Mouse (Mus musculus) spleen, postnatal 10 days (tissue): ENCODE measurements around the gene Nr3c2.

Source experiments
- DNase-seq, 2 experiments: peaks; one replicate each; pipeline ENCODE4 v3.0.0; 2021 to 2022; ENCODE audit warnings: low spot score in 2 of 2

Nr3c2 gene

GRCm38 (mm10) chr8:77055492-77056021 is 156.3 kb downstream of the Nr3c2 start:
- DNase-seq: no peak

DNA sequence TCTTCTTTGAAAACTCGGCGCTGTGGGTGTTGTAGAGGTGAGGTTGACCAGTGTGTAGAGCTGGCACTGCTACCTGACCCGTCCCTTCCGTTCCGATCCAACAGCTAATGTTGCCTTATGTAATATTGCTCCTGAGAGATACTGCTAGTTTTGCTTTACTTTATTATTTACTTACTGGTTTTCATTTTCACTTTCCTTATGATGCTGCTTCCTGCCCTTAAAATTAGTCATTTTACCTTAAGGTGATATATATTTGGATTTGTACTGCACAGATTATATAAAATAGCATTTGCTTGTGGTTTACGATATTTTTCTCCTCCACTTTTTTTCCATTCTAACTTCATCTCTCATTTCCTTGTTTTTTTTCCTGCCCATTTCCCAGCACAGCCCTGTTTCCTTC is 157.6 kb downstream of the Nr3c2 start:
- no peak for DNase-seq

GRCm38 (mm10) chr8:77082687-77083086 is 183.4 kb downstream of the Nr3c2 start:
- DNase-seq: no peak

DNA sequence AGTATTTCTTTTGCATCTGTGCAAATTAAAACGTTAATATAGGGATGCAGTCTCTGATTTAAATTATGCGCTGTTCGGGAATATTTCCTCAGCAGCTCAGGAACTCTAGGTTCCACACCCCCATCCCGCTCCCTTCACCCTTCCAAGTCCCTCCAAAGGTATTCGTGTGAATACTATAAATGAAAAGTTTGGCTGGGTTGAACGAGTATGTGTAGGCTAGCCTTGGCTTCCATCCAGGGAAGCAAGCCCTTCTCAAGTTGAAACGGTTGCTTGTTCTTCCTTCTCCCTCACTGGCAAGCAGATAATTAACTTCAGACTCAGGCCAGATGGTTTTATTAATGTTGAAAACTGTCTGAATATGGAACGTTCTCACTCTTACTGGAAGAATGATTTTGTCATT is 186.8 kb downstream of the Nr3c2 start:
- no peak for DNase-seq

- no peak for DNase-seq
Measured at GRCm38 (mm10) chr8:77096721-77097120, 197.5 kb downstream of the Nr3c2 start.

- DNase-seq: no peak
Measured at GRCm38 (mm10) chr8:77098101-77098500, 198.9 kb downstream of the Nr3c2 start.

DNA sequence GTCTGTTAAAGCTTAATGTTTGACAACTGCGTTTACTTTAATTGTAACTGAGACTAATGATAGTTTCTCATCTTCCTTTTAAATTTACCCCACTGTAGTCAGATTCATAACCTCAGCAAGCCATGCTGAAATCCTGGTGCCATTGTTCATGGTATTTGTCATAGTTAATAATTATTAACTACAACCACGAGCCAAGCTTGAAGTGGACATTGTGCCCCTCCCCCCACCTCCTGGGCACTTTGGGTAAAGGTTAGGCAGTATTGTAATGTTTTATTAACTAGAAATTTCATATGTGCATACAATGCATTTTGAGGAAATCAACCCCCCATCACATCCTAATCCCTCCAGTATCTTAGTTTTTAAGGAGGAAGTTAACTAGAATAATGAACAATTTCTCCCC is 201.1 kb downstream of the Nr3c2 start:
- no peak for DNase-seq

GRCm38 (mm10) chr8:77102879-77103278 is 203.6 kb downstream of the Nr3c2 start:
- DNase-seq: no peak

DNA sequence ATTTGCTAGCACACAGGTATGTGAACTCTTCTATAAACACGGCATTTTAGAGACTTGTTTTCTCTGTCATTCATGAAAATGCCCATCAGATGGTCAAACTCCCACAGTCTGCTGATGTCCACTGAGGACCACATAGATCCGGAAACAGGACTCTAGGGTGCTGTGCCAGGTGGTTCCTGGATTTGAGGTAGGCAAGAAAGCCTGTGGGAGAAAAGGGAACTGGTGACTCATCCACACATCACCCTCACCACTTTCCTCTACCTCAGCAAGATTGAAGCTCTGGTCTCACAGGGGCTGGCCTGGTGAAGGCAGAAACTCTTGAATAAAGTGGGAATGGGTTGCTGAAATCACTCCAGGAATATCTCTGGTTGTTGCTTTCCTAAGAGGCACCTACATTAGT is 213.5 kb downstream of the Nr3c2 start:
- DNase-seq: no peak

GRCm38 (mm10) chr8:77114769-77115168 is 215.5 kb downstream of the Nr3c2 start:
- no peak for DNase-seq

DNA sequence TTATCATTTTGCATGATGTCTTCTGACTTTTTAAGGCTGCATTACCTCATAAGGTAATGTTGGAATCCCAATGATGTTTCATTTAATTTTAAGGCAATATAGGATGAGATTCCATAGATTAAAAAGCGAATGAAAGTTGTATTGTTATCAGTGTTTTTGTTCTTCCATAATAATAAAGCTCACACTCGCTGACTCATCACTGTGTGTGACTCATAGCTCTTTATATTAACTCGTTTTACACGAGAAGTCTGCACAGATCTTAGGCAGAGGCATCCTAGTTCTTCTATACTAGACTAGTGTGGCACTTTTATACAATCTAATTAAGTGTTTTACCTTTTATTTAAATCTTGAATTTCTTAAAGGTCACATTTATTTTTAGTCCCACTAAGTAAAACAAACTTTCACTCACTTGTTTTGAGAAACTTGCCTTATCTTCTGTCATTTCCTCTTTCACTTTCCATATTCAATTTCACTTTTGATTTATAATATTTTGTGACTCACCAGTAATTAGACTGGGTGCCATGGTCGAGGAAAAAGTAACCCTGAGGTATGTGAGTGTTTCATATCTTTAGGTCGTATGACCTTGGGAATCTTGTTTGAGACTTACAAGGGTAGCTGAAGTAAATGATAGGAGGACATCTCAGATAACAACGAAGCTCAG is 217.3 kb downstream of the Nr3c2 start:
- DNase-seq: no peak

GRCm38 (mm10) chr8:77120810-77121570 is 221.7 kb downstream of the Nr3c2 start:
- no peak for DNase-seq

DNA sequence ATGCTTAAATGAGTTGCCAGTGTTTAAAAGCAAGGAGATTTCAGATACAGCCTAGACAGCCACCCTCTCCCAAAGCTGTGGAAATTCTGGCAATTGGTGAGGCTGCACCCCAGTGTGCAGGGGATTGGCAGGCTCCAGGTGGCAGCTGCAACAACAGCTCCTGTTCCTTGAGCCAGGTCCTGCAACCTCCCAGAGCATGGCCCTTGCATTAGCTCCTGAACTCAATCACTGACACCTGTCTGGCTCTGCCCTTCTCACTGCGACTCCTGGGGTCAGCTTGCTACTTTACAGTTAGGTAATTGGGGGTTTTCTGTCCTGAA is 222.3 kb downstream of the Nr3c2 start:
- DNase-seq: no peak

GRCm38 (mm10) chr8:77122300-77122699 is 223.1 kb downstream of the Nr3c2 start:
- DNase-seq: no peak

DNA sequence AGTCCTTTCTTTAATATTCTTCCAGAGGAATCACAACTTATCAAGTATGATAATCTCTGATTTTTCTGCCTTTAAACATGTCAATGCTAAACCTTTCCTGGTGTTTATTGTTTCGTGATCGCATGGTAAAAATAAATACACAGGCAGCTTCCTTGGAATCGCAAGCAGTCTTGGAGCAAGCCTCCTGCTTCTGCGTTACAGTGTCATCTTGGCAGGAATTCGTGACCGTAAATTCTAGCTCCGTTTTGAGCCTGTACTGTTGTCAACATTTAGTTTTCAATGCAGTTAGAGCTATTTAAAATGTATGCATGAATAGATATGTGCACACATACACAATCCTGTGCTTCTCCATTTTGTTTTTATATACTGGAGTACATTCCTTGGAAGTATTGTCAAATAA is 226.5 kb downstream of the Nr3c2 start:
- no peak for DNase-seq

- no peak for DNase-seq
Measured at GRCm38 (mm10) chr8:77128006-77128405, 228.8 kb downstream of the Nr3c2 start.

DNA sequence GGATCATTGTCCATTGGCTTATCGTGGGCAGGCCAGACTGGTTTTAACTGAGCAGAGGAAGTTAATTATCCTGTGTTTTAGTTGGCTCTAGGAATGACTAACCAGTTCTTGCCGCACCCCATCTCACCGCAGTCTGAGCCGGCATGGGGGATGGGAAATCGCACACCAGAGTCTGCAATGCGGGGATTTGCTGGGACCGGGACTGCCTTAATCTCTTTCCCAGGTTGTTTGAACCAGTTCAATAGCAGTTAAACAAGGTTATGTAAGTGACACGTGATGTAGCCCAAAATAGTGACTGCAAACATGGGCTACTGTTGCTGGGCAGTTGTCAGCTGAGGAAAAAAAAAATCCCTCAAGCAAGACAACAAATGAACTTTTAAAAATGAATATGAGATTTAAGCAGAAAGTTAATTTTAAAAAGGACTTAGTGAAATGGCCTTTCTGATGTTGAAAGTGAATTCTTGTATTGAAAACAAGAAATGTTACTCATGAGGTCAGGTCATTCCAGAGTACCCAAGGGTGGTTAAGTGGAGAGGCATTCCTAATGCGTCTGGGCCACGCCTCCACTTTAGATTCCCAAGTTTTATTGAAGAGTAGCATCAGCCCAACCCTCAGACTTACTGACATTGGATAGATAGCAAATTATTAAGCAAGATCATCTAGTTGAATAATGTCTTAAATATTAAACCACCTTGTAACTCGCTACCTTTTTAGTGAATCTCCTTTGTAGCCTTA is 233.8 kb downstream of the Nr3c2 start:
- DNase-seq: no peak

DNA sequence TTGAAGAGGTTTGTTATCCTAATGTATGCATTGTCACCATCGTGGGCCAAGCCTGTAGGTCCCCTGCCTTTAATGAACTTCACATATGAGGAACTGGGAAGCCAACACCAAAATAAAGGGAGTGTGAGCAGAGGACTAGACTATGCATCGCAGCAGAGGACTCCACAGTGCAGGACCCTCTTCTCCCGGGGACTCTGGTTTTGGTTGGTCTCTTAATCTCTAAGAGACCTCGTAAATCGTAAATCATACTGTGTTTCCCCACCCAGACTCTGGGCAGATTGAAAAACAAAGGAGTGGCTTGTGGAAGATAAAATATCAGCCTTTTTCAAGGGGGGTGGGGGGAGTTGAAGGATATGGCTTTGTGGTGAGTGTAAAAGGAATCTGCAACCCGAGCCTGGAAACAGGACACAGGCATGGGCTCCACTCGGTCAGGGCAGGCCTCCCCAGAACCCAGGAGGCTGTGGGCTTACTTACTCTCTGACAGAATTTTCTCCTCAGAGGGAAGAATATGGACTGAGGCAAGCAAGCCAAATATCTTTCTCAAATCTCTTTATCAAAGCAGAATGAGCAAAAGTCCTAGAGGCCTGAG is 234.6 kb downstream of the Nr3c2 start:
- no peak for DNase-seq

GRCm38 (mm10) chr8:77145285-77145684 is 246.0 kb downstream of the Nr3c2 start:
- DNase-seq: no peak

DNA sequence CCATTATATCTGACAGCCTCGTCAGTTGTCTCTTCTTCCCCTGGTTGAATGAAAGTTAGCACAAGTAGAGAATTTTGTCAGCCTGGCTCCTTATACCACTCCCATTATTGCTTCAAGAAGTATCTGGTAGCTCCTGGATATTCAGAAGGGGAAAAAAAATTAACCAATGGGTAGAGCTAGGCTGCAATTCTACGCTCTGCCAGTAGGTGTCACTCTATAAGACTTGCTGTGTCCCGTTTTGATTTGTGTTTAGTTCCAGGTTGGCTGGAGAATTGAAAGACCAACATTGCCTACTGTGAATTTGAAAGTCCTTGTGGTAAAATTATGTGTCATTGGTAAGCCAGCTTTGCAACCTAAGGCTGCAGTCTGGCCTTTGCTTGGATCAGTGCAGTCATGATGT is 255.3 kb downstream of the Nr3c2 start:
- peak in 1 of 2 experiments; percentile 31 for DNase-seq

GRCm38 (mm10) chr8:77169320-77169719 is 270.1 kb downstream of the Nr3c2 start:
- no peak for DNase-seq

- no peak for DNase-seq
Measured at GRCm38 (mm10) chr8:77169757-77170438, 270.7 kb downstream of the Nr3c2 start.
